Mouse (Mus musculus) frontal cortex, postnatal 10 days (tissue): ENCODE measurements around the gene B230307C23Rik.
"Not testable (repeated sequence)": the region's sequence is repeated elsewhere in the genome, so short reads cannot be mapped to it uniquely, and the experiment has no call there.

ENCODE experiments used
- DNase-seq, 2 experiments: peaks; one replicate each; pipeline ENCODE4 v3.0.0; 2022; ENCODE audit warnings: low spot score in 2 of 2, mixed read lengths in 1 of 2

B230307C23Rik gene

DNA sequence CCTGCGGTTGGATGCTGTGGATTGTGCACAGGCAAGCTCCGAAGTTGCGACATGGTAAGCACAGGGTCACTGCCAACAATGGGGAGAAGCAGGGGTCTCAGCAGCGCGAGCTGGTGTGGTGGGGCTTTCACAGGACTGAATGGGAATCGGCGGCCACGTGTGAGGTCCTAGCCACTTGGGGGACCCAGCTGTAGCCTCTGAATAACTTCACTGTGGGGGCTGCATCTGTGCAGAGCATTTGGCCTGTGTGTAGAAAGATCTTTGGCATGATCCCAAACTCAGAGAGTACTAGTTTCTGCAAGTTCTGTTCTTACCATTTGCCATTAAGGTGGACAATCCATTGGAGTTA is 242 bp downstream of the B230307C23Rik start:
- not testable (repeated sequence) for DNase-seq

GRCm38 (mm10) chr16:98022081-98022480 is 25.0 kb downstream of the B230307C23Rik start:
- DNase-seq, result no peak

DNA sequence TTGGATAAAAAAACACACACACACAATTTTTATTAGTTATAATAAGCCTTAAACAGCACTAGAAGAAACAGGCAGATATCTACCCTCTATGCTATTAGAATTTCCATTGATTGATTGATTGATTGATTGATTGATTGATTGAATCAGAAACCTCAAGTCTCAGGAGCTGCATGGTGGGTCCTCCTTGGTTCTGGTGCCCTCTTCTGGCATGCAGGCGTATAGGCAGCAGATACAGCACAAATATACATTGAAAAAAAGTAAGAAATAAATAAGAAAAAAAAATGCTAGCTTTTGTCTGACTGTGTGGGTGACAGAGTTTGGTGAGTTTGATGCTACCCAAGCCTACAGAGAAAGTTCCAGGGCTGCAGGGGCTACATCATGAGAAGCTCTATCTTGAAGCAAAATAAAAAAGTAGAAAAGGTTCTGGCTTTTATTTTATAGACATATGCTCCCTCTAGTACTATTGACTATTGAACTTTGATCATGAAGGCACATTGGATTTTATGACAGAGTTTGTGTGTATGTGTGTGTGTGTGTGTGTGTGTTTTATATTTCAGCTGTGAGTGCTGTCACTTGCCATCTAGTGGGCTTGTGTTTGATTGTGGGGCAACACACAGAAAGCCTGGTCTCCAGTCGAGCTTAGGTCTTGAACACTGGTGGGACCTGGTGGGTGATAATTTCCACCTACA is 25.7 kb downstream of the B230307C23Rik start:
- DNase-seq, result no peak

GRCm38 (mm10) chr16:98026186-98026585 is 29.1 kb downstream of the B230307C23Rik start:
- not testable (repeated sequence) for DNase-seq

DNA sequence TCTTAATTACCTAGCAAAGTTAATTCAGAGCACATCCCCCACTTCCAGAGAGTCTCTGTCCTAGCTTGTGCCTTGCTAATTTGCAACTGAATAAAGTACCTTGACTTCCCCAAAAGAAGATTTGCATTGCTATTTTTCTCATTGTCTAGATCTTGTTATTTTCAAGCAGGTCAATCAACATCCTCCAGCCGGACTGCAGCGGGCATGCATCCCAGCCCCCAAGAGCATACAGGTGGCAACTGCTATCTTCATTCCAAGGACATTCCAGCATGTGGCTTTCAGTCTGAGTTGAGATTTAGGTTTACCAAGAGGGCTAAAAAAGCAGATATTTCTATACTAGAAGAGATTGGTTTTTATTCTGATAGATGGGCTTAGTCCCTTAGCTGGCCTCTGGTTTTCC is 37.9 kb downstream of the B230307C23Rik start:
- not testable (repeated sequence) for DNase-seq

DNA sequence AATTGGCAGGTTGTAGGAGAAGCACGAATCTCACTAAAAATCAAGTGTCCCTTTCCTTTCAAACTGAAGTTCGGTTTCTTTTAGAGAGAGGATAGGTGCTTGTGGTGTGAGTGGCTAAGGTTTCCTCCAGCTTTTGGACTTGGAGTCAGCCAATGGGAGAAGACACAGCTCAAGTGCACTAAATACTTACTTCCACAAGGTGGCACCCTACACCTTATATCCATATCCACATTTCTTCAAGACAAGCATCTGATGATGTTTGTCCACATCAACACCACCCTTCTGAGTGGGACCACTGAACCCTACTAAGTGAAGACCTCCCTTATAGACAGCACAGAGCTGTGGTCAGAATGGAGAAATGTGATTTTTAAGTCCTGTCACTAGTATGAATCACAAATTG is 44.6 kb downstream of the B230307C23Rik start:
- no peak for DNase-seq

GRCm38 (mm10) chr16:98079382-98079781 is 82.3 kb downstream of the B230307C23Rik start:
- not testable (repeated sequence) for DNase-seq

- not testable (repeated sequence) for DNase-seq
Measured at GRCm38 (mm10) chr16:98081140-98081539, 84.0 kb downstream of the B230307C23Rik start.
